ENCODE assay signal across 8 mouse cellular contexts in genomic region chr11:120726243-120727168, GRCm38 (mm10). TPM values are rescaled to one million over a fixed set of nuclear protein-coding genes. Genes with fewer than 3 reads are reported as not detected.
DNase-seq lines count a peak whose midpoint lies in the region; ATAC-seq and TF ChIP-seq lines count a peak whose summit lies in the region.

No protein-coding gene starts in this region.

- no peaks in the 10 kb centered on the region for H3K9me3 ChIP-seq in forebrain, embryonic 15.5 days
- no peaks in the 10 kb centered on the region for H3K9me3 ChIP-seq in limb, embryonic 11.5 days (ENCODE audit: control insufficient read depth, low read length)
- H3K9me3 ChIP-seq in stomach, embryonic 14.5 days (ENCODE audit: control insufficient read depth, low read depth, low read length) = no peaks in the 10 kb centered on the region

- no peak for TF ChIP-seq CTCF in testis, adult 2 months (IDR thresholded peaks at IDR 0.05; ENCODE audit: control insufficient read depth, insufficient read depth, insufficient replicate concordance, low read depth, low read length)

- H3K4me3 ChIP-seq in testis, adult 2 months (ENCODE audit: control insufficient read depth, low read depth, low read length) = peak overlapping the region; percentile 71
- H3K4me3 ChIP-seq in forebrain, embryonic 15.5 days = peak overlapping the region; percentile 56
- H3K4me3 ChIP-seq in limb, embryonic 11.5 days (ENCODE audit: low read depth, low read length) = peak overlapping the region; percentile 50
- peak overlapping the region; percentile 60 for H3K4me3 ChIP-seq in stomach, embryonic 14.5 days (ENCODE audit: low read depth, low read length)

- H3K27ac ChIP-seq in testis, adult 2 months (ENCODE audit: control insufficient read depth, insufficient read depth, low read depth, low read length) = no peak overlapping the region
- H3K27ac ChIP-seq in forebrain, embryonic 15.5 days (replicated peaks) = no peak overlapping the region
- H3K27ac ChIP-seq in limb, embryonic 11.5 days (replicated peaks; ENCODE audit: low read depth, low read length) = no peak overlapping the region
- no peak overlapping the region for H3K27ac ChIP-seq in stomach, embryonic 14.5 days (ENCODE audit: low read length)

- H3K27me3 ChIP-seq in testis, adult 2 months (ENCODE audit: control insufficient read depth, insufficient read depth, low read length) = no peaks in the 10 kb centered on the region
- H3K27me3 ChIP-seq in forebrain, embryonic 15.5 days = no peaks in the 10 kb centered on the region
- no peaks in the 10 kb centered on the region for H3K27me3 ChIP-seq in limb, embryonic 11.5 days (ENCODE audit: control insufficient read depth, insufficient read depth, low read length)
- H3K27me3 ChIP-seq in stomach, embryonic 14.5 days (ENCODE audit: control insufficient read depth, insufficient read depth, low read length) = no peaks in the 10 kb centered on the region

- 21% methylated on average over 36 of the region's 36 CpGs for WGBS in forebrain, embryonic 15.5 days
- WGBS in limb, embryonic 11.5 days = 18% methylated on average over 36 of the region's 36 CpGs
- WGBS in stomach, embryonic 14.5 days = 17% methylated on average over 36 of the region's 36 CpGs

- no peak for TF ChIP-seq POLR2A in testis, adult 2 months (IDR thresholded peaks at IDR 0.05; ENCODE audit: control insufficient read depth, low read depth, low read length)

- H3K4me2 ChIP-seq in forebrain, embryonic 15.5 days (replicated peaks) = peak overlapping the region; percentile 76
- peak overlapping the region; percentile 77 for H3K4me2 ChIP-seq in limb, embryonic 11.5 days (ENCODE audit: low read depth, severe bottlenecking)
- H3K4me2 ChIP-seq in stomach, embryonic 14.5 days (replicated peaks; ENCODE audit: low read depth, low read length) = peak overlapping the region; percentile 83

- H3K36me3 ChIP-seq in testis, adult 2 months (ENCODE audit: control insufficient read depth, insufficient read depth, low read length) = no peaks in the 10 kb centered on the region
- H3K36me3 ChIP-seq in forebrain, embryonic 15.5 days = no peaks in the 10 kb centered on the region
- H3K36me3 ChIP-seq in limb, embryonic 11.5 days (ENCODE audit: control insufficient read depth, insufficient read depth, low read length) = no peaks in the 10 kb centered on the region
- no peaks in the 10 kb centered on the region for H3K36me3 ChIP-seq in stomach, embryonic 14.5 days (ENCODE audit: control insufficient read depth, insufficient read depth, low read length)

- H3K9ac ChIP-seq in forebrain, embryonic 15.5 days (replicated peaks) = peak overlapping the region; percentile 59
- 0 out of 2 replicates have a peak overlapping the region, but pooled peaks have one; percentile 48 for H3K9ac ChIP-seq in limb, embryonic 11.5 days (ENCODE audit: low read length)
- peak overlapping the region; percentile 37 for H3K9ac ChIP-seq in stomach, embryonic 14.5 days (replicated peaks; ENCODE audit: low read depth, low read length)

- H3K4me1 ChIP-seq in testis, adult 2 months (ENCODE audit: control insufficient read depth, insufficient read depth, low read length) = peaks cover 18% of the 10 kb centered on the region
- H3K4me1 ChIP-seq in forebrain, embryonic 15.5 days = peaks cover 19% of the 10 kb centered on the region
- H3K4me1 ChIP-seq in limb, embryonic 11.5 days (ENCODE audit: control insufficient read depth, insufficient read depth, low read length) = peaks cover 12% of the 10 kb centered on the region; the same call in 1 of the 2 replicates
- no peaks in the 10 kb centered on the region; the same call in 1 of the 2 replicates for H3K4me1 ChIP-seq in stomach, embryonic 14.5 days (ENCODE audit: control insufficient read depth, insufficient read depth, low read length)

- peak; percentile 42 for ATAC-seq in forebrain, embryonic 15.5 days (replicated peaks)
- ATAC-seq in limb, embryonic 11.5 days (ENCODE audit: insufficient number of reproducible peaks, low FRiP score, low TSS enrichment, low read depth) = peak; percentile 23
- peak; percentile 23 for ATAC-seq in stomach, embryonic 14.5 days (ENCODE audit: insufficient number of reproducible peaks, insufficient read depth, low FRiP score, low read depth)

- no peak for DNase-seq in testis, postnatal 14 days (ENCODE audit: low spot score)
- no peak for DNase-seq in limb, embryonic 11.5 days (ENCODE audit: low spot score)
- no peak for DNase-seq in left cerebral cortex, adult 8-10 months (ENCODE audit: low spot score in 2 of 2)
- no peak for DNase-seq in cerebellum, adult 18-20 months
- no peak for DNase-seq in thymus, postnatal 36 days

RNA-seq across cellular contexts. Expression of gene Dcxr, which starts 0.6 kb away (rescaled TPM):
- polyA plus RNA-seq in testis, adult 2 months (2012; rRNA removed) = 3.7 and 5.5 TPM in 2 replicates
- 9.0 and 9.3 TPM in 2 replicates for polyA plus RNA-seq in forebrain, embryonic 15.5 days (2015; fragmentation: Nextera tagmentation; extraction: Ambion mirVana)
- polyA plus RNA-seq in limb, embryonic 11.5 days (2014; fragmentation: Nextera tagmentation; extraction: Ambion mirVana) = 12.4 and 16.5 TPM in 2 replicates
- polyA plus RNA-seq in stomach, embryonic 14.5 days (2014; fragmentation: Nextera tagmentation; extraction: Ambion mirVana) = 33.2 TPM in 2 replicates
- total RNA-seq in left cerebral cortex, adult 8-10 months (2022) = 10 to 100 TPM in 2 of 4 experiments, 1 to 10 TPM in 2; 7.9 to 12.9 (median 9.4) TPM

RNA-seq across cellular contexts. Expression of gene Rac3, which starts 5.2 kb away (rescaled TPM):
- 3.1 and 4.1 TPM in 2 replicates for polyA plus RNA-seq in testis, adult 2 months (2012; rRNA removed)
- 245 and 251 TPM in 2 replicates for polyA plus RNA-seq in forebrain, embryonic 15.5 days (2015; fragmentation: Nextera tagmentation; extraction: Ambion mirVana)
- polyA plus RNA-seq in limb, embryonic 11.5 days (2014; fragmentation: Nextera tagmentation; extraction: Ambion mirVana) = 7.4 and 12.8 TPM in 2 replicates
- 11.1 and 11.7 TPM in 2 replicates for polyA plus RNA-seq in stomach, embryonic 14.5 days (2014; fragmentation: Nextera tagmentation; extraction: Ambion mirVana)
- total RNA-seq in left cerebral cortex, adult 8-10 months (2022) = 10 to 100 TPM; 39.2 to 40.0 (median 39.6) TPM

RNA-seq across cellular contexts. Expression of gene Cbr2, which starts 5.4 kb away (rescaled TPM):
- polyA plus RNA-seq in testis, adult 2 months (2012; rRNA removed) = 7.7 and 9.4 TPM in 2 replicates
- 0.64 and 0.69 TPM in 2 replicates for polyA plus RNA-seq in forebrain, embryonic 15.5 days (2015; fragmentation: Nextera tagmentation; extraction: Ambion mirVana)
- 6.7 and 7.4 TPM in 2 replicates for polyA plus RNA-seq in limb, embryonic 11.5 days (2014; fragmentation: Nextera tagmentation; extraction: Ambion mirVana)
- polyA plus RNA-seq in stomach, embryonic 14.5 days (2014; fragmentation: Nextera tagmentation; extraction: Ambion mirVana) = 36.9 and 46.6 TPM in 2 replicates
- 1 to 10 TPM in 3 of 4 experiments, under 1 TPM in 1; 0.99 to 2.7 (median 1.9) TPM for total RNA-seq in left cerebral cortex, adult 8-10 months (2022)

RNA-seq across cellular contexts. Expression of gene Lrrc45, which starts 12.8 kb away (rescaled TPM):
- polyA plus RNA-seq in testis, adult 2 months (2012; rRNA removed) = 10.7 and 12.3 TPM in 2 replicates
- 94.1 and 94.8 TPM in 2 replicates for polyA plus RNA-seq in forebrain, embryonic 15.5 days (2015; fragmentation: Nextera tagmentation; extraction: Ambion mirVana)
- polyA plus RNA-seq in limb, embryonic 11.5 days (2014; fragmentation: Nextera tagmentation; extraction: Ambion mirVana) = 44.3 and 47.8 TPM in 2 replicates
- polyA plus RNA-seq in stomach, embryonic 14.5 days (2014; fragmentation: Nextera tagmentation; extraction: Ambion mirVana) = 48.6 and 55.2 TPM in 2 replicates
- 10 to 100 TPM; 39.8 to 56.7 (median 51.2) TPM for total RNA-seq in left cerebral cortex, adult 8-10 months (2022)

RNA-seq across cellular contexts. Expression of gene Cenpx, which starts 13.0 kb away (rescaled TPM):
- polyA plus RNA-seq in testis, adult 2 months (2012; rRNA removed) = 54.5 and 59.7 TPM in 2 replicates
- polyA plus RNA-seq in forebrain, embryonic 15.5 days (2015; fragmentation: Nextera tagmentation; extraction: Ambion mirVana) = 97.9 and 103 TPM in 2 replicates
- polyA plus RNA-seq in limb, embryonic 11.5 days (2014; fragmentation: Nextera tagmentation; extraction: Ambion mirVana) = 126 and 127 TPM in 2 replicates
- 152 and 165 TPM in 2 replicates for polyA plus RNA-seq in stomach, embryonic 14.5 days (2014; fragmentation: Nextera tagmentation; extraction: Ambion mirVana)
- 10 to 100 TPM; 19.2 to 23.3 (median 22.2) TPM for total RNA-seq in left cerebral cortex, adult 8-10 months (2022)

Comparison
In these comparisons a context has a peak if more than half of its experiments do, and no peak if none do; other contexts are left out.
1. RNA of gene Rac3, which starts 5.2 kb away (polyA plus RNA-seq): 245 to 251 TPM in forebrain, embryonic 15.5 days; 7.4 to 12.8 TPM in limb, embryonic 11.5 days, 11.1 to 11.7 TPM in stomach, embryonic 14.5 days and 3.1 to 4.1 TPM in testis, adult 2 months; every median in the first group is over 10 times any median in the second.
2. Peak in every context shown above with its lines, with median percentiles within 50 percentile points of each other: H3K4me3 ChIP-seq, ATAC-seq, H3K4me2 ChIP-seq and H3K9ac ChIP-seq.